Mouse (Mus musculus): Measurements from ENCODE around the gene Afg3l1. TPM values are rescaled to one million over a fixed set of nuclear protein-coding genes. Genes with fewer than 3 reads are reported as not detected.
"Not testable (repeated sequence)": the region's sequence is repeated elsewhere in the genome, so short reads cannot be mapped to it uniquely, and the experiment has no call there.

Afg3l1 gene
- total RNA-seq (2017), result 16.9 and 18.8 TPM in 2 replicates

GRCm38 (mm10) chr8:123477737-123478258, at the start of gene Afg3l1:
TSS of gene Afg3l1 (plus strand) at chr8:123477903.
- ATAC-seq (replicated peaks in 1 of 2; ENCODE audit: insufficient read depth in 1 of 2, low FRiP score in 2 of 2, low TSS enrichment in 1 of 2, low read depth in 1 of 2, poor library complexity in 2 of 2, severe bottlenecking in 2 of 2), result peak; percentile 81 to 84

GRCm38 (mm10) chr8:123428343-123428893, 49.3 kb upstream of the Afg3l1 start:
- ATAC-seq (replicated peaks in 1 of 2; ENCODE audit: insufficient read depth in 1 of 2, low FRiP score in 2 of 2, low TSS enrichment in 1 of 2, low read depth in 1 of 2, poor library complexity in 2 of 2, severe bottlenecking in 2 of 2), result no peak

GRCm38 (mm10) chr8:123428939-123429721, 48.6 kb upstream of the Afg3l1 start:
- ATAC-seq (replicated peaks in 1 of 2; ENCODE audit: insufficient read depth in 1 of 2, low FRiP score in 2 of 2, low TSS enrichment in 1 of 2, low read depth in 1 of 2, poor library complexity in 2 of 2, severe bottlenecking in 2 of 2), result no peak

GRCm38 (mm10) chr8:123429722-123430013, 48.0 kb upstream of the Afg3l1 start:
- ATAC-seq (replicated peaks in 1 of 2; ENCODE audit: insufficient read depth in 1 of 2, low FRiP score in 2 of 2, low TSS enrichment in 1 of 2, low read depth in 1 of 2, poor library complexity in 2 of 2, severe bottlenecking in 2 of 2), result not testable (repeated sequence)

- ATAC-seq (replicated peaks in 1 of 2; ENCODE audit: insufficient read depth in 1 of 2, low FRiP score in 2 of 2, low TSS enrichment in 1 of 2, low read depth in 1 of 2, poor library complexity in 2 of 2, severe bottlenecking in 2 of 2), result not testable (repeated sequence)
Observed at GRCm38 (mm10) chr8:123430936-123431335, 46.8 kb upstream of the Afg3l1 start.

GRCm38 (mm10) chr8:123431616-123432365, 45.9 kb upstream of the Afg3l1 start:
- no peak for ATAC-seq (replicated peaks in 1 of 2; ENCODE audit: insufficient read depth in 1 of 2, low FRiP score in 2 of 2, low TSS enrichment in 1 of 2, low read depth in 1 of 2, poor library complexity in 2 of 2, severe bottlenecking in 2 of 2)

- ATAC-seq (replicated peaks in 1 of 2; ENCODE audit: insufficient read depth in 1 of 2, low FRiP score in 2 of 2, low TSS enrichment in 1 of 2, low read depth in 1 of 2, poor library complexity in 2 of 2, severe bottlenecking in 2 of 2), result no peak
Observed at GRCm38 (mm10) chr8:123432381-123432780, 45.3 kb upstream of the Afg3l1 start.

GRCm38 (mm10) chr8:123433241-123433974, 44.3 kb upstream of the Afg3l1 start:
- not testable (repeated sequence) for ATAC-seq (replicated peaks in 1 of 2; ENCODE audit: insufficient read depth in 1 of 2, low FRiP score in 2 of 2, low TSS enrichment in 1 of 2, low read depth in 1 of 2, poor library complexity in 2 of 2, severe bottlenecking in 2 of 2)

- no peak for ATAC-seq (replicated peaks in 1 of 2; ENCODE audit: insufficient read depth in 1 of 2, low FRiP score in 2 of 2, low TSS enrichment in 1 of 2, low read depth in 1 of 2, poor library complexity in 2 of 2, severe bottlenecking in 2 of 2)
Observed at GRCm38 (mm10) chr8:123441788-123442187, 35.9 kb upstream of the Afg3l1 start.

- no peak for ATAC-seq (replicated peaks in 1 of 2; ENCODE audit: insufficient read depth in 1 of 2, low FRiP score in 2 of 2, low TSS enrichment in 1 of 2, low read depth in 1 of 2, poor library complexity in 2 of 2, severe bottlenecking in 2 of 2)
Observed at GRCm38 (mm10) chr8:123442351-123442750, 35.4 kb upstream of the Afg3l1 start.

- peak; percentile 92 to 93 for ATAC-seq (replicated peaks in 1 of 2; ENCODE audit: insufficient read depth in 1 of 2, low FRiP score in 2 of 2, low TSS enrichment in 1 of 2, low read depth in 1 of 2, poor library complexity in 2 of 2, severe bottlenecking in 2 of 2)
Observed at GRCm38 (mm10) chr8:123442871-123443575, 34.7 kb upstream of the Afg3l1 start.

GRCm38 (mm10) chr8:123443576-123443921, 34.2 kb upstream of the Afg3l1 start:
- 0 out of 4 replicates have a peak, but pooled peaks of 1 of the 2 experiments have one; percentile 0 for ATAC-seq (replicated peaks in 1 of 2; ENCODE audit: insufficient read depth in 1 of 2, low FRiP score in 2 of 2, low TSS enrichment in 1 of 2, low read depth in 1 of 2, poor library complexity in 2 of 2, severe bottlenecking in 2 of 2)

GRCm38 (mm10) chr8:123444131-123444530, 33.6 kb upstream of the Afg3l1 start:
- ATAC-seq (replicated peaks in 1 of 2; ENCODE audit: insufficient read depth in 1 of 2, low FRiP score in 2 of 2, low TSS enrichment in 1 of 2, low read depth in 1 of 2, poor library complexity in 2 of 2, severe bottlenecking in 2 of 2), result no peak; a peak in 1 of 4 replicates

- ATAC-seq (replicated peaks in 1 of 2; ENCODE audit: insufficient read depth in 1 of 2, low FRiP score in 2 of 2, low TSS enrichment in 1 of 2, low read depth in 1 of 2, poor library complexity in 2 of 2, severe bottlenecking in 2 of 2), result no peak
Observed at GRCm38 (mm10) chr8:123445981-123446380, 31.7 kb upstream of the Afg3l1 start.

- no peak for ATAC-seq (replicated peaks in 1 of 2; ENCODE audit: insufficient read depth in 1 of 2, low FRiP score in 2 of 2, low TSS enrichment in 1 of 2, low read depth in 1 of 2, poor library complexity in 2 of 2, severe bottlenecking in 2 of 2)
Observed at GRCm38 (mm10) chr8:123446799-123447198, 30.9 kb upstream of the Afg3l1 start.

- ATAC-seq (replicated peaks in 1 of 2; ENCODE audit: insufficient read depth in 1 of 2, low FRiP score in 2 of 2, low TSS enrichment in 1 of 2, low read depth in 1 of 2, poor library complexity in 2 of 2, severe bottlenecking in 2 of 2), result peak; percentile 73 to 77
Observed at GRCm38 (mm10) chr8:123450783-123451182, 26.9 kb upstream of the Afg3l1 start.

GRCm38 (mm10) chr8:123451747-123452146, 26.0 kb upstream of the Afg3l1 start:
- ATAC-seq (replicated peaks in 1 of 2; ENCODE audit: insufficient read depth in 1 of 2, low FRiP score in 2 of 2, low TSS enrichment in 1 of 2, low read depth in 1 of 2, poor library complexity in 2 of 2, severe bottlenecking in 2 of 2), result not testable (repeated sequence)

All from hematopoietic stem cell, adult 5-6 weeks (primary cell).